Mouse (Mus musculus) midbrain, embryonic 14.5 days (tissue): Measurements from ENCODE around the gene Mtx1. TPM values are rescaled to one million over a fixed set of nuclear protein-coding genes. Genes with fewer than 3 reads are reported as not detected.
A peak's percentile ranks its signal among the peaks of the same experiment; 100 is the strongest.
"Not testable (repeated sequence)": the region's sequence is repeated elsewhere in the genome, so short reads cannot be mapped to it uniquely, and the experiment has no call there.

Experiments used
- ATAC-seq: fragments of 200-750 bp; cut with Nextera tagmentation; 2 replicates; pipeline ENCODE4 v1.8.0; 2017; ENCODE audit warnings: moderate number of reproducible peaks, moderate library complexity; ENCODE audit not compliant: low FRiP score, low TSS enrichment
- DNase-seq: peaks from one replicate; pipeline ENCODE4 v3.0.0-alpha.2; 2015
- H3K27ac ChIP-seq: fragments of 300-500 bp; sonication (generic); replicated peaks from 2 replicates; pipeline ENCODE4 v1.5.1; 2014; ENCODE audit warnings: mild to moderate bottlenecking, low read depth, low read length, moderate library complexity
- H3K27me3 ChIP-seq: fragments of 300-500 bp; sonication (generic); 2 replicates; pipeline ENCODE4 v1.6.1; 2014; ENCODE audit warnings: low read length, control low read depth, mixed read lengths; ENCODE audit not compliant: control insufficient read depth, insufficient read depth
- H3K36me3 ChIP-seq: fragments of 300-500 bp; sonication (generic); 2 replicates; pipeline ENCODE4 v1.6.1; 2014; ENCODE audit warnings: low read length, control low read depth; ENCODE audit not compliant: control insufficient read depth, insufficient read depth
- H3K4me1 ChIP-seq: fragments of 300-500 bp; sonication (generic); 2 replicates; pipeline ENCODE4 v1.6.1; 2014; ENCODE audit warnings: mild to moderate bottlenecking, antibody characterized with exemption, low read length, control low read depth; ENCODE audit not compliant: control insufficient read depth, insufficient read depth
- H3K4me2 ChIP-seq: fragments of 300-500 bp; sonication (generic); 2 replicates; pipeline ENCODE4 v1.6.1; 2014; ENCODE audit warnings: mild to moderate bottlenecking, low read length, moderate library complexity
- H3K4me3 ChIP-seq: fragments of 300-500 bp; sonication (generic); replicated peaks from 2 replicates; pipeline ENCODE4 v1.5.1; 2014; ENCODE audit warnings: low read depth, low read length
- H3K9ac ChIP-seq: fragments of 300-500 bp; sonication (generic); replicated peaks from 2 replicates; pipeline ENCODE4 v1.6.1; 2014; ENCODE audit warnings: mild to moderate bottlenecking, low read length, moderate library complexity
- H3K9me3 ChIP-seq: fragments of 300-500 bp; sonication (generic); 2 replicates; pipeline ENCODE4 v1.6.1; 2016; ENCODE audit warnings: low read length, control low read depth, mixed read lengths; ENCODE audit not compliant: control insufficient read depth
- WGBS: fragments of 180-500 bp; shearing (Covaris S2); extraction: QIAGEN DNeasy Blood & Tissue Kit; methylation state at CpG from one replicate; pipeline ENCODE4 v1.1.7; 2014; 5-methylcytosine and 5-hydroxymethylcytosine counted together
- polyA plus RNA-seq: library from polyadenylated mRNA; unstranded; fragments of >200 nt; fragmentation: Nextera tagmentation; extraction: Ambion mirVana; gene quantifications from 2 replicates; pipeline ENCODE4 v1.2.1, GENCODE M21; 2014

Mtx1 gene
- polyA plus RNA-seq, 1 experiment from 2014 or later = 144 TPM

DNA sequence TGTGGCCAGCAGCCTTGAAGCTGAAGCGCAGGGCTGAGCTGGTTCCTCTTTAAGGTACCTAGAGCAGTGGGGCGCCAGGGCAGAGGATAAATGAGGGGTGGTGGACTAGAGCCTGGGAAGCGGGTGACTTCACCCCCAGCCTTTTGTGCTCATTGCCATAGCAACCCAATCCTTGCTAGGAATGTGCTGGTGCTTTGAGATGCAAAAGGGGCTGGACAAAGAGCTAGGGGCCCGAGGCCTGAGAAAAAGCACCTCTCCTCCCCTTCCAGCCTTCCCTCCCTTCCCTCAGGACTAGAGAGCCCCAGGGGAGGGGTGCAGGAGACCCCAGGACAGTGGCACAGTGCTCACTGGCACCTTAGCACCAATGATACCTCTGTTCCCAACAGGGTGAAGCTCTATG, 970 bp downstream of the Mtx1 start:
- Histone ChIP-seq H3K9me3 (no peaks in the 10 kb centered on the region), H3K27ac (peak overlapping the region; percentile 93), H3K9ac (peak overlapping the region; percentile 69), H3K4me3 (peak overlapping the region; percentile 47), H3K27me3 (no peaks in the 10 kb centered on the region), H3K4me2 (peak overlapping the region; percentile 66), H3K4me1 (peaks cover 44% of the 10 kb centered on the region), H3K36me3 (peaks cover 15% of the 10 kb centered on the region)
- peak; percentile 87 for DNase-seq
- WGBS = 3% methylated on average over 4 of the region's 4 CpGs
- ATAC-seq = peak; percentile 75

DNA sequence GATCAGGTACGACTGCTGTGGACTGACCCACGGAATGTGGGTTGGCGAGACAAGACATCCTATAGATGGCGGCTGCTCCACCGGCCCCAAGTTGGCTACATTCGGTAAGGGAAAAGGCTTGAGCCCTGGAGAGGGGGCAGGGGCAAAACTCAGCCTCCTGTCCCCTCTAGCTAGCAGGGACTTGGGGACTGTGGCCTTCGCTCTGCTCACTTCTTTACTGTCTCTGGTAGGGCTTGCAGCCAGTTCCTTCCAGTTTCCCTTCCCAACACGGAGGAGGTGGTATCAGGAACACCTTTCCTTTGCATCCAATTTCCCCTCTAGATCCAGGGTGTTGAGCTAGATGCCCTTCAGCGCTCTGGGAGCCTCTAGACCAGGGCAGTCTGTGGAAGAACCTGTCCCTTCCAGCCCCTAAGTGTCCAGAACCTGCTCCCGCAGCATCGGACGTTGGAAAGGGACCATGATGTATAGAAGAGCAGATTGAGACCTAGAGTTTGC, 1.5 kb downstream of the Mtx1 start:
- no peaks in the 10 kb centered on the region for H3K9me3 ChIP-seq
- 6% methylated on average over 12 of the region's 12 CpGs for WGBS
- H3K27me3 ChIP-seq = no peaks in the 10 kb centered on the region
- peak overlapping the region; percentile 66 for H3K4me2 ChIP-seq
- peak overlapping the region; percentile 47 for H3K4me3 ChIP-seq
- peaks cover 44% of the 10 kb centered on the region for H3K4me1 ChIP-seq
- peaks cover 15% of the 10 kb centered on the region for H3K36me3 ChIP-seq
- peak overlapping the region; percentile 93 for H3K27ac ChIP-seq
- DNase-seq (peak; percentile 17), ATAC-seq (no peak)
- peak overlapping the region; percentile 69 for H3K9ac ChIP-seq

DNA sequence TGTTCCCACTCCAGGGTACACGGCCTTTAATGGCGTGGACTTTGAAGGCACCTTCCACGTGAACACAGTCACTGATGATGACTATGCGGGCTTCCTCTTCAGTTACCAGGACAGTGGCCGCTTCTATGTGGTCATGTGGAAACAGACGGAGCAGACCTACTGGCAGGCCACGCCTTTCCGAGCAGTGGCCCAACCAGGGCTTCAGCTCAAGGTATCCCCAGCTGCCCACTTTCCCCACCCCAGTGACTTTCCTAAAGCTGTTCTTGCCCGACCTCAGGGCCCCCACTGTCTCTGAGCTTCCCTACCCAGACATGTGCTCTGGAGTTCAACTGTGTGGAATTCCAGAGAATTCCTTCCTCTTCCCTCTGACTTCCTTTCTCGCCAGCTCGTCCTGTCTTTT, 2.1 kb downstream of the Mtx1 start:
- peak overlapping the region; percentile 69 for H3K9ac ChIP-seq
- ATAC-seq (no peak), DNase-seq (peak; percentile 46)
- peaks cover 15% of the 10 kb centered on the region for H3K36me3 ChIP-seq
- no peaks in the 10 kb centered on the region for H3K9me3 ChIP-seq
- peak overlapping the region; percentile 93 for H3K27ac ChIP-seq
- H3K4me2 ChIP-seq = peak overlapping the region; percentile 66
- peak overlapping the region; percentile 47 for H3K4me3 ChIP-seq
- WGBS = 17% methylated on average over 11 of the region's 11 CpGs
- peaks cover 44% of the 10 kb centered on the region for H3K4me1 ChIP-seq
- no peaks in the 10 kb centered on the region for H3K27me3 ChIP-seq

DNA sequence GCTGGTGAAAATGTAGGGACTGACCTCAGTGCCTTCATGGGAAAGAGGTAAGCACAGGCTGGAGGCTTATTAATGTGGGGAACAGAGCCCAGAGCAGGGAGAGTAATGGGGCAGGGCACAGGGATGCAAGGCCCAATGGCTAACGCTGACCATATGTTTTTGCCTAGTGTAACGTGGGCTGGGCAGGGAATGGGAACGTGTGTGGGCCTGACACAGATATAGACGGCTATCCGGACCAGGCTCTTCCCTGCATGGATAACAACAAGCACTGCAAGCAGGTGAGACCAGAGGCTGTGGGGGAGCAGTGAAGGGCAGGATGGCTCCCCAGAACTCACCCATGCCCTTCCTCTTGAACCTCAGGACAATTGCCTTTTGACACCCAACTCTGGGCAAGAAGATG, 5.7 kb downstream of the Mtx1 start:
- H3K36me3 ChIP-seq = peaks cover 20% of the 10 kb centered on the region
- H3K27me3 ChIP-seq = no peaks in the 10 kb centered on the region
- ATAC-seq (no peak), DNase-seq (no peak)
- H3K9ac ChIP-seq = no peak overlapping the region
- H3K4me1 ChIP-seq = peaks cover 28% of the 10 kb centered on the region
- no peaks in the 10 kb centered on the region for H3K9me3 ChIP-seq
- 62% methylated on average over 5 of the region's 5 CpGs for WGBS
- no peak overlapping the region for H3K27ac ChIP-seq
- no peak overlapping the region for H3K4me3 ChIP-seq
- no peak overlapping the region for H3K4me2 ChIP-seq

DNA sequence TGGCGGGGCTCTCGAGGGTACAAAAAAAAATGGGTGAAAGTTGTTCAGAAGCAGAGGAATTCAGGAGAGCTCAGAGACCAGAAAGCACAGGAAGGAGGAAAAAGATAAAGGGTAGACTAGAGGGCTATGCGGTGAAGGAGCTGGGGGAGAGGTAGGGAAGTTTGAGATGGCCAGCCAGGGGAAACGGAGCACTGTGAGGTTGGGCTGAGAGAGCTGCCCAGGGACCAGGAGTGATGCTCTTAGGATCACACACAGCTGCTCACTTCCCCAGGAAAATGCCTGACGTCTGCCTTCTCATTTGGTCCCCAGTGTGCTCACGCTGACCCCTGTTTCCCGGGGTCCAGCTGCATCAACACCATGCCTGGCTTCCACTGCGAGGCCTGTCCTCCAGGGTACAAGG, 7.3 kb downstream of the Mtx1 start:
- H3K36me3 ChIP-seq = peaks cover 20% of the 10 kb centered on the region
- 51% methylated on average over 8 of the region's 8 CpGs for WGBS

DNA sequence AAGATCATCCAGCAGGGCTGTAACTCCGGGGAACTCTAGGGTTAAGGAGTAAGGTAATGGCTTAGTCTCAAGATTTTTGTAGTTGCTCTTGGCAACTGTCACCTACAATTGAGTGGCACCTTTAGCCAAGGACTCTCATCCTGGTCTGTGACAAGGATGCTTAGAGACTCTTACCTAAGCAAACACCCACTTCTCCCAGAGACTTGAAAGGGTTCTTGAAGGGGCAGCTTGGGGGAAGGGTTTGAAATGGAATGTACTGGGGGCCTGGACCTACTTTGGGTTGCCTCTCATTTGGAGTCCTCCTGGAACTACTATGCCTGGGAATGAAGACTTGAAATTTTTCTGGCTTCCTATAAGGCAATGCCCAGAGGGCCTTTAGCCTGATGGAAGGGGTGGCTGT, 8.6 kb downstream of the Mtx1 start:
- H3K4me2 ChIP-seq = no peak overlapping the region
- no peak overlapping the region for H3K4me3 ChIP-seq
- peaks cover 13% of the 10 kb centered on the region for H3K36me3 ChIP-seq
- no peaks in the 10 kb centered on the region for H3K9me3 ChIP-seq
- DNase-seq = no peak
- 0 out of 2 replicates have a peak overlapping the region, but pooled peaks have one; percentile 13 for H3K27ac ChIP-seq
- no peaks in the 10 kb centered on the region for H3K27me3 ChIP-seq
- 67% methylated on average over 1 of the region's 1 CpGs for WGBS
- peaks cover 21% of the 10 kb centered on the region for H3K4me1 ChIP-seq
- no peak for ATAC-seq
- H3K9ac ChIP-seq = no peak overlapping the region

More for the DNA sequence above, 7.3 kb downstream of the Mtx1 start:
- H3K27ac ChIP-seq = no peak overlapping the region
- no peak for DNase-seq
- H3K4me1 ChIP-seq = peaks cover 28% of the 10 kb centered on the region
- H3K9me3 ChIP-seq = no peaks in the 10 kb centered on the region
- ATAC-seq = no peak
- H3K4me2 ChIP-seq = no peak overlapping the region
- H3K9ac ChIP-seq = no peak overlapping the region
- no peak overlapping the region for H3K4me3 ChIP-seq
- no peaks in the 10 kb centered on the region for H3K27me3 ChIP-seq

DNA sequence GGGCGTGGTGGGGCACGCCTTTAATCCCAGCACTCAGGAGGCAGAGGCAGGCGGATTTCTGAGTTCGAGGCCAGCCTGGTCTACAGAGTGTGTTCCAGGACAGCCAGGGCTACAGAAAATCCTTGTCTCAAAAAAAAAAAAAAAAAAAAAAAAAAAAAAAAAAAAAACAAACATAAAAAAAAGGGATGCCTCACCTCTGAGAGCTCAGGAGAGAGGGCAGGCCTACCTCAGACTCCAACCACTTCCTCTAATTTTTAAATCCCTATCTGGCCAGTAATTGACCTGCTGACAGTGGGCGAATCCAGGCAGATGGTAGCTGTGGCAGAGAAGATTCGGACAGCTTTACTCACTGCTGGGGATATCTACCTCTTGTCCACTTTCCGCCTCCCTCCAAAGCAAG, 10.5 kb downstream of the Mtx1 start:
- not testable (repeated sequence) for DNase-seq, H3K27me3 ChIP-seq, H3K27ac ChIP-seq, H3K4me3 ChIP-seq, H3K9me3 ChIP-seq, ATAC-seq, H3K9ac ChIP-seq, H3K36me3 ChIP-seq
- H3K4me1 ChIP-seq = peaks cover 30% of the 10 kb centered on the region
- WGBS = 74% methylated on average over 7 of the region's 7 CpGs
- H3K4me2 ChIP-seq = peak overlapping the region; percentile 83; the same call in 1 of the 2 replicates

DNA sequence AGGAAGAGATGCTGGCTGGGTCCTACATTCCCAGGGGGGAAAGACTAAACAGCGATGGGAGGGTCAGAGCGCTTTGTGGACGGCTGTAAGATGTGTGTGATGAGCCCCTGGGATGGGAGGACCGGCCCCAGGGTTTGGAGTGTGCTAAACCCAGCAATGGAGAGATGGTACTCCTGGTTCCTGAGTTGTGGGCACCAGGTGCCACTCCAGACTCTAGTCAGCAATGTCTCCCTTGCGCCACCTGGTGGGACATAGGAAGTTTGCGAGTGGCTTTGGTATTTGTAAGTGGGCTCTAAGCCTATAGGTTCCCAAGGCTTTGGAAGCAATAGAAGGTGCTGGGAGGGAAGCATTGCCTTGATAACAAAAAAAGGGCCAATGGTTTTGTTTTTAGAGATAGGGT, 11.0 kb downstream of the Mtx1 start:
- peak overlapping the region; percentile 70 for H3K4me3 ChIP-seq
- H3K27me3 ChIP-seq = no peaks in the 10 kb centered on the region
- H3K36me3 ChIP-seq = peaks cover 5% of the 10 kb centered on the region; the same call in 1 of the 2 replicates
- peak overlapping the region; percentile 98 for H3K27ac ChIP-seq
- WGBS = 1% methylated on average over 6 of the region's 6 CpGs
- peaks cover 30% of the 10 kb centered on the region for H3K4me1 ChIP-seq
- H3K9ac ChIP-seq = peak overlapping the region; percentile 73
- H3K9me3 ChIP-seq = no peaks in the 10 kb centered on the region
- DNase-seq (peak; percentile 96), ATAC-seq (peak; percentile 32)
- peak overlapping the region; percentile 83 for H3K4me2 ChIP-seq

DNA sequence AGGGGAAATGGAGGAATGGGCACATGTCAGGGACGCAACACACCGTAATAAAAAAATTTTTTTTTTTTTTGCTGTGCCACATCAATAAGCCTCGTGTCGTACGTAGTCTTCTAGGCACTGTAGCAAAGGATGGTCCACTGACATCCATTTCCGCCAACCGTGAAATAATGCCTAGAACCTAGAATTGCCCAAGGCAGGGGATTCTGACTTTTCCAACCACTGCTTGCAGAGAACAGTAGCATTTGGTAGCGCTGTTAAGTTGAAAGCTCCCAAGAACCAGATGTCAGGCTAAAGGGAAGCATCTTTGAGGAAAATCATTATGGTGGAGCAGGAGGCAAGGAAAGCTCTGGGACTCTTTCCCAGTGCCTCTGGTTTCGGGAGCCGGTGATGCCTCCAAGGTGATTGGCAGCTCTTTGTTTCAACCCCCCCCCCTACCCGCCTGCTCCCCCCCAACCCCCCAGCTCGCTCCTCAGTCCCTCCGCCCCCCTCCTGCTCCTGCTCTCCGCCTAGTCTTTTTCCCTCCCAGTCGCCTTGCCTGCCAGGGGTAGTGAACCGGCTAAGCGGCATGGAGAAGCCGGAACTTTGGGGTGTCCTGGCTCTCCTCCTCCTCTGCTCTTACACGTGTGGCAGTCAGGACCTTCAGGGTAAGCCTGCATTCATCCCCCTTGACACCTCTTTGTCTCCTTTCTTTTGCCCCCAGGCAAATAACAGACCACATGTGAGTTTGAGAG, 12.0 kb downstream of the Mtx1 start, which contains the start of gene Thbs3:
Thbs3 (plus strand) TSS at position 500 of the 731 bp plus-strand sequence.
- Histone ChIP-seq H3K9ac (peak within 1 kb of the TSS; percentile 73), H3K4me3 (peak within 1 kb of the TSS; percentile 70), H3K9me3 (no peaks in the 10 kb centered on the region), H3K36me3 (peaks cover 14% of the 10 kb centered on the region), H3K4me2 (peak within 1 kb of the TSS; percentile 83), H3K27me3 (no peaks in the 10 kb centered on the region), H3K4me1 (peaks cover 30% of the 10 kb centered on the region), H3K27ac (peak within 1 kb of the TSS; percentile 98)
- WGBS = under 1% methylated on average over 17 of the region's 19 CpGs
- peak; percentile 9; the same call in 1 of the 2 replicates for ATAC-seq
- peak; percentile 81 for DNase-seq
